In the genomic region with DNA sequence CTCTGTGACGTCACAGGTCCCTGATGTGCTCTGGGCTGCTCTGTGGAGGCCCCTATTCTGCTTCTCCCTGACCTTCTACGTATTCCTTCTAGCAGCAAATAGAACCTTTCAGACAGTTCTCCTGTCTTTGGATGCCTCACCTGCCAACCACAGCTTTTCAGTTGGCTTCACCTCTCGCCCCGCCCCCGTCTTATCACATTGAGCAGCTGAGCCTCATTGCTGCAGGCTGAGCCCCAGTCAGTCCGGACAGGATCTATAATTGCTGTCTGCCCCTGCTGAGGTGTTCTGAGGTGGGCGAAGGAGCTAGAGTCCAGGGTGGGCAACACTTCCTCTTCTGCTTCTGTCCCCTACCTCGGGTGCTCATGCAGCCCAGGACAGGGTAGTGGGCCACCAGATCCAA, we compare ENCODE assay signal across 19 mouse cellular contexts.
"Had no signal": no experiment of that assay in that cellular context is flagged by ENCODE, and none has a peak within 500 bp of the region (broad histone marks: within the 10 kb centered on the region; RNA-seq: fewer than 3 reads in every experiment).

No protein-coding gene starts in this region.

- H3K4me3 ChIP-seq: limb, embryonic 12.5 days; megakaryocyte, embryonic 14.5 days; midbrain, embryonic 12.5 days; neural tube, embryonic 13.5 days had no signal

- H3K4me1 ChIP-seq: megakaryocyte, embryonic 14.5 days; midbrain, embryonic 12.5 days had no signal

- H3K27ac ChIP-seq: limb, embryonic 12.5 days; midbrain, embryonic 12.5 days; neural tube, embryonic 13.5 days had no signal

- H3K9me3 ChIP-seq: limb, embryonic 12.5 days; megakaryocyte, embryonic 14.5 days; midbrain, embryonic 12.5 days; neural tube, embryonic 13.5 days had no signal

- ATAC-seq: hindbrain, embryonic 16.5 days; inflammation-experienced regulatory T-cells, adult 6 months; intestine, postnatal 0 days; midbrain, embryonic 16.5 days had no signal

- H3K27me3 ChIP-seq: limb, embryonic 12.5 days; midbrain, embryonic 12.5 days; neural tube, embryonic 13.5 days had no signal

- H3K4me2 ChIP-seq: limb, embryonic 12.5 days; lung, embryonic 14.5 days; midbrain, embryonic 12.5 days; neural tube, embryonic 13.5 days had no signal

- H3K36me3 ChIP-seq: limb, embryonic 12.5 days; midbrain, embryonic 12.5 days; neural tube, embryonic 13.5 days had no signal

- H3K9ac ChIP-seq: limb, embryonic 12.5 days; lung, embryonic 14.5 days; midbrain, embryonic 12.5 days; neural tube, embryonic 13.5 days had no signal

- DNase-seq: kidney, adult 8-10 months; kidney, postnatal 25 days; layer of hippocampus, adult 9-11 months; layer of hippocampus, postnatal 36 days; lung, embryonic 14.5 days; lung, postnatal 10 days; lung, postnatal 4 days; right cerebral cortex, adult 18-20 months; right cerebral cortex, postnatal 25 days; spleen, adult 18-20 months; thymus, postnatal 36 days had no signal
